Mouse (Mus musculus) urinary bladder, postnatal 14 days (tissue): ENCODE results near the gene Suv39h2.

Experiments used
- DNase-seq: peaks from one replicate; pipeline ENCODE4 v3.0.0; 2021; ENCODE audit warnings: low spot score

Gene Suv39h2

GRCm38 (mm10) chr2:3474861-3475283, at the start of gene Suv39h2:
Gene Suv39h2 (minus strand): TSS chr2:3475031.
- peak; percentile 98 for DNase-seq

GRCm38 (mm10) chr2:3522558-3522957, 47.7 kb upstream of the Suv39h2 start:
- no peak for DNase-seq

GRCm38 (mm10) chr2:3512552-3513454, 38.0 kb upstream of the Suv39h2 start, which contains the start of the genes Gm45902, Hspa14 and Cdnf:
Gene Gm45902 (minus strand): TSS chr2:3512790.
Gene Hspa14 (minus strand): TSS chr2:3512814.
Gene Cdnf (plus strand): TSS chr2:3513030.
- peak; percentile 94 for DNase-seq

GRCm38 (mm10) chr2:3512076-3512475, 37.2 kb upstream of the Suv39h2 start:
- peak; percentile 7 for DNase-seq

GRCm38 (mm10) chr2:3500886-3501285, 26.1 kb upstream of the Suv39h2 start:
- no peak for DNase-seq

GRCm38 (mm10) chr2:3499543-3499942, 24.7 kb upstream of the Suv39h2 start:
- no peak for DNase-seq

GRCm38 (mm10) chr2:3493833-3494409, 19.1 kb upstream of the Suv39h2 start:
- no peak for DNase-seq

GRCm38 (mm10) chr2:3489816-3490215, 15.0 kb upstream of the Suv39h2 start:
- no peak for DNase-seq

GRCm38 (mm10) chr2:3480239-3480638, 5.4 kb upstream of the Suv39h2 start:
- no peak for DNase-seq

GRCm38 (mm10) chr2:3475746-3476251, 968 bp upstream of the Suv39h2 start:
- DNase-seq, result no peak

- DNase-seq, result peak; percentile 53
Observed at GRCm38 (mm10) chr2:3474361-3474805, 448 bp downstream of the Suv39h2 start.

GRCm38 (mm10) chr2:3473891-3474290, 940 bp downstream of the Suv39h2 start:
- no peak for DNase-seq

GRCm38 (mm10) chr2:3456590-3456989, 18.2 kb downstream of the Suv39h2 start:
- no peak for DNase-seq

- no peak for DNase-seq
Observed at GRCm38 (mm10) chr2:3453096-3453495, 21.7 kb downstream of the Suv39h2 start.

GRCm38 (mm10) chr2:3449431-3449830, 25.4 kb downstream of the Suv39h2 start:
- DNase-seq, result no peak

GRCm38 (mm10) chr2:3445984-3446383, 28.8 kb downstream of the Suv39h2 start:
- no peak for DNase-seq

GRCm38 (mm10) chr2:3444206-3444605, 30.6 kb downstream of the Suv39h2 start:
- DNase-seq, result no peak

- no peak for DNase-seq
Observed at GRCm38 (mm10) chr2:3437956-3438355, 36.9 kb downstream of the Suv39h2 start.

GRCm38 (mm10) chr2:3435369-3436061, 39.3 kb downstream of the Suv39h2 start:
- DNase-seq, result no peak

- DNase-seq, result no peak
Observed at GRCm38 (mm10) chr2:3430956-3431355, 43.9 kb downstream of the Suv39h2 start.

- DNase-seq, result no peak
Observed at GRCm38 (mm10) chr2:3424579-3424910, 50.3 kb downstream of the Suv39h2 start.

- DNase-seq, result peak; percentile 88
Observed at GRCm38 (mm10) chr2:3423841-3424578, 50.8 kb downstream of the Suv39h2 start, which contains the start of gene Dclre1c. Gene Dclre1c (plus strand): TSS chr2:3424131.
